Mouse (Mus musculus): ENCODE results near the gene Ppp1r15a. TPM values are rescaled to one million over a fixed set of nuclear protein-coding genes. Genes with fewer than 3 reads are reported as not detected.
"Not testable (repeated sequence)": the region's sequence is repeated elsewhere in the genome, so short reads cannot be mapped to it uniquely, and the experiment has no call there.

The Ppp1r15a gene
- polyA plus RNA-seq, 1 experiment from 2014 or later, result 29.6 TPM

DNA sequence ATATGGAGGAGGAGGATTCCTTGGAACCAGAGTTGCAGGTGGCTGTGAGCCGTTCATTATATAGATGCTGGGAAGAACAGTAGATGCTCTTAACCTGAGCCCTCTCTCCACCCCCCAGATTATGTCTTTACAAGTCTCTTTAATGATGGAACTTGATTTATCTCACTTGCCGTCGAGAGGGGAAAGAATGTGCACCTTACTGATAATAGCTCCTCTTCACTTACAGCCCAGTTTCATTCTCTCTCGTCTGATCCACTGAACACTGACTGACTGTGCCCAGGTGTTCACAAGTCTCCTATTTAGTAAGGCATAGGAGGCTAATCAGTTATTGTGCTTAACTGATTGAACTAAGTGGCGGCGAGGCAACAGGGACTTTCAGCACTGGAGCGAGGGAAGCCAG lies 36.5 kb downstream of the Ppp1r15a start:
- Histone ChIP-seq H3K27me3 (no peaks in the 10 kb centered on the region), H3K9me3 (replicated peaks) (no peaks in the 10 kb centered on the region), H3K9ac (no peak overlapping the region), H3K36me3 (peaks cover 25% of the 10 kb centered on the region), H3K4me3 (replicated peaks) (no peak overlapping the region), H3K27ac (replicated peaks) (no peak overlapping the region), H3K4me1 (peaks cover 20% of the 10 kb centered on the region), H3K4me2 (replicated peaks) (no peak overlapping the region)
- WGBS, result 76% methylated on average over 7 of the region's 7 CpGs
- ATAC-seq (ENCODE audit: insufficient number of reproducible peaks, low FRiP score, low TSS enrichment, low read depth), result no peak

DNA sequence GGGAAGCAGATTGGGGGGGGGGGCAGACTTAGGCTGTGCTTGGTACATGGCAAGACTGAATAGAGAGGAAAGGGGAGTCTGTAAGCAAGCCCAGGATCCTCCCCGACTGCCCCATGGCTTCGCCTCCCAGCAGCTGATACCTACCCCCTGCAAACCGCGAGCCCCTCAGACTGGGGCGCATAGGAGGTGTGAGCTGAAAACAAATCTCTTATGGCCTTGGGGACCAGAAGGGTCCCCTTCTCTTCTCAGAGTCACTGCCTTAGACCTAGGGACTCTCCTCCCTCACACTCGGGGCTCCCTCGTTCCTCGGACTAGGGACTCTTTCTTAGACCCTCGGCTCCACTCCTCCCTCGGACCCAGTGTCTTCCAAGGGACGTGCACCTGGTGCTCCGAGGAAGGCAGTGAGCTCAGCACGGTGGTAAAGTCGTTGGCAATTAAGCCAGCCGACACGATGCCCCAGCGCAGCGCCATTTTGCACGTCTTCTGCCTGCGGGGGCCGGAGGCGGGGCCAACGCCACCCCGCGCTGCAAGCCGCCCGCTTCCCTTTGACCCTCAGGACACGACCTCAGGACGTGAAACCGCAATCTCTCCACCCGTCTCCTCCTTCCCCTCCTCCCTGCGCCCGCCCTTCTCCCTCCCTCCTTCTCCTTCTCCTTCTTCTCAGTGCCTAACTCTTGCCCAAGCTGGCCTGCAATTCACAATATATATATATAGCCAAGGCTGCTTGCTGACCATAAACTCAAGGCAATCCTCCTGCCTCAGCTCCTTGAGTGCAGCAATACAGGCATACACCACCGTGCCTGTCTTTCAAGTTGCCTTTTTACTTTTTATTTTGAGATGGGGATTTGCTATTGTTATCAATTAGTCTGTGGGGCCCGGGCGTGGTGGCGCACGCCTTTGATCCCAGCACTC lies 37.5 kb downstream of the Ppp1r15a start, which contains the start of gene Dhdh:
Gene Dhdh (minus strand): TSS at position 513 of the 912 bp plus-strand sequence.
- Histone ChIP-seq H3K27me3 (no peaks in the 10 kb centered on the region), H3K4me1 (peaks cover 20% of the 10 kb centered on the region), H3K4me3 (replicated peaks) (peak within 1 kb of the TSS; percentile 48), H3K4me2 (replicated peaks) (peak within 1 kb of the TSS; percentile 67), H3K9me3 (replicated peaks) (no peaks in the 10 kb centered on the region), H3K36me3 (peaks cover 15% of the 10 kb centered on the region), H3K27ac (replicated peaks) (peak within 1 kb of the TSS; percentile 83), H3K9ac (peak within 1 kb of the TSS; percentile 35)
- ATAC-seq (ENCODE audit: insufficient number of reproducible peaks, low FRiP score, low TSS enrichment, low read depth), result peak; percentile 67; the same call in 1 of the 2 replicates
- 7% methylated on average over 38 of the region's 38 CpGs for WGBS

DNA sequence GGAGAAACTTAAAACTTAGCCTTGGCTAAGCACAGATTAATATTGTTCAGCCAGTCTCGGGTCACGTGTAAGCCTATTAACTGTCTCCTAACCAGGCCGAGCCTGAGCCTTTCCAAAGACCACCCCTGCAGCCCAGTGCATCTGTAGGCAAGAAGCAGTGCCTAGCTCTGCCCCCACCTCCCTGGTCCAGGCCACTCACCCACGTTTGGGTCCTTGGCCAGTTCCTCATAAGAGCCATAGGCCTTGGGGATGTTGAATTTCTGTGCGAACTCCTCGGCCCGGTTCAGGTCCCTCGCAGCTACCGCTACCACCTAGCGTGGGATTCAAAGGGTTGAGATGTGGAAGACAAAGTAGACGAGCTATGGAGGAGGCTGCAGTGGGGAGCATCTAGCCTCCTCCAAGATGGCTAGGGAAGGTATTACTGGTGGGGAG lies 38.2 kb downstream of the Ppp1r15a start:
- peak overlapping the region; percentile 48 for H3K4me3 ChIP-seq (replicated peaks)
- H3K4me1 ChIP-seq, result peaks cover 20% of the 10 kb centered on the region
- H3K9me3 ChIP-seq (replicated peaks), result no peaks in the 10 kb centered on the region
- peak overlapping the region; percentile 83 for H3K27ac ChIP-seq (replicated peaks)
- H3K9ac ChIP-seq, result peak overlapping the region; percentile 35; the same call in 1 of the 2 replicates
- ATAC-seq (ENCODE audit: insufficient number of reproducible peaks, low FRiP score, low TSS enrichment, low read depth), result 0 out of 2 replicates have a peak, but pooled peaks have one; percentile 22
- H3K27me3 ChIP-seq, result no peaks in the 10 kb centered on the region
- peaks cover 8% of the 10 kb centered on the region for H3K36me3 ChIP-seq
- WGBS, result 46% methylated on average over 11 of the region's 11 CpGs
- H3K4me2 ChIP-seq (replicated peaks), result peak overlapping the region; percentile 67

DNA sequence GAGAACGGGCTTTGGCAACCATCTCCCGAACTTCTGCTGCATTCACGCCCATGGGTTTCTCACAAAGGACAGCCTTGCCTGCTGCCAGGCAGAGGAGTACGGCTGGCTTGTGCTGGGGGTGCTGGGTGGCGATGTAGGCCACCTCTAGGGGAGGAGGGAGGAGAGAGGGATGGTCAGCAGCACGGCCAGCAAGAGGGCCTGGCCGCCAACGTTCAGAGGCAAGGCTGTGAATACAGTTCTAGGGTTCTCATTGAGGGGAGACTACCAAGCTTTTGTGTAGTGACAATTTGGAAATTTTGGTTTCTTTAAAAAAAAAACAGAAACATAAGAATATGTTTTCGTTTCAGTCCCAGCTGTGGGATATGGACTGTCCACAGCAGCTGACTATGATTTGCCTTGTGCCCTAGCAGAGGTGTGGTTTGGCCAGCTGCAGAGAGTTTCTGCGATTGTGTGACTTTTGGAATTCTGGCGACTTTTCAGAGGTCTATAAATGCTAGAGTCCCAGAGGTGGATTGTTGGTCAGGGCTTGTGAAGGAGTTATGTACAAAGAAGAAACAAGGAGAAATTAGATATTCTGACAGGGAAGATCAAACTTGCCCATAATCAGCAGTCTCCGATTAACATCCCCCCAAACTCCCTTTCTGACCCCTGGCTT lies 39.2 kb downstream of the Ppp1r15a start, which contains the start of gene Gm45808:
Gene Gm45808 (minus strand): TSS at position 51 of the 655 bp plus-strand sequence.
- 72% methylated on average over 12 of the region's 12 CpGs for WGBS
- ATAC-seq (ENCODE audit: insufficient number of reproducible peaks, low FRiP score, low TSS enrichment, low read depth), result no peak
- no peaks in the 10 kb centered on the region for H3K9me3 ChIP-seq (replicated peaks)
- H3K4me3 ChIP-seq (replicated peaks), result no peak within 1 kb of the TSS; the same call in 1 of the 2 replicates
- no peaks in the 10 kb centered on the region for H3K36me3 ChIP-seq
- peaks cover 20% of the 10 kb centered on the region for H3K4me1 ChIP-seq
- H3K4me2 ChIP-seq (replicated peaks), result peak within 1 kb of the TSS; percentile 67; the same call in 1 of the 2 replicates
- H3K27me3 ChIP-seq, result no peaks in the 10 kb centered on the region
- no peak within 1 kb of the TSS for H3K9ac ChIP-seq
- H3K27ac ChIP-seq (replicated peaks), result peak within 1 kb of the TSS; percentile 83

DNA sequence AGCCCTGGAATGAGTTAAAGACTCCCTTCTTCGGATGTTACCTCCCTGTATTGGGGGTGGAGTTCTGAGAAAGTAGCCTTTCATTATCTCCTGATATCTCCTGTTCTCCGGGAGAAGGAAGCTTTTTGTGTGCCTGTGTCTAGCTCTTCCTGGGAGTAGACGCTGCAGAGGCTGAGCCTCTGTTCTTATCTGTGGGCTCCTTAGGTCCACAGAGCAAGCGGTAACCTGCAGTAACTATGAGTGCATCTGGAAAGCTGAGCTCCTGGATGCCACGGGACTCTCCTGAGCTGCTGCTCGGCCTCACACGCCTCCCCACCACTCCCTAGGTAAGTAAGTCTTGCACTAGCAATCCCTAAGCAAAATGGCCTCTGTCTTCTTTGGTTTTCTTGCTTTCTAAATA lies 39.9 kb downstream of the Ppp1r15a start:
- H3K9me3 ChIP-seq (replicated peaks), result no peaks in the 10 kb centered on the region
- 69% methylated on average over 7 of the region's 7 CpGs for WGBS
- no peaks in the 10 kb centered on the region for H3K36me3 ChIP-seq
- no peak overlapping the region for H3K4me3 ChIP-seq (replicated peaks)
- no peak for ATAC-seq (ENCODE audit: insufficient number of reproducible peaks, low FRiP score, low TSS enrichment, low read depth)
- H3K4me1 ChIP-seq, result peaks cover 18% of the 10 kb centered on the region
- no peaks in the 10 kb centered on the region for H3K27me3 ChIP-seq
- no peak overlapping the region for H3K27ac ChIP-seq (replicated peaks)
- H3K4me2 ChIP-seq (replicated peaks), result no peak overlapping the region
- no peak overlapping the region for H3K9ac ChIP-seq

- H3K36me3 ChIP-seq; H3K4me3 ChIP-seq (replicated peaks); H3K27ac ChIP-seq (replicated peaks); H3K9ac ChIP-seq; ATAC-seq (ENCODE audit: insufficient number of reproducible peaks, low FRiP score, low TSS enrichment, low read depth); H3K4me2 ChIP-seq (replicated peaks); H3K27me3 ChIP-seq; H3K9me3 ChIP-seq (replicated peaks): not testable (repeated sequence)
- 89% methylated on average over 5 of the region's 5 CpGs for WGBS
- peaks cover 12% of the 10 kb centered on the region for H3K4me1 ChIP-seq
Measured at GRCm38 (mm10) chr7:45484985-45485384, 41.1 kb downstream of the Ppp1r15a start.

GRCm38 (mm10) chr7:45482166-45482565 lies 43.9 kb downstream of the Ppp1r15a start:
- Histone ChIP-seq H3K9ac (no peak overlapping the region), H3K27me3 (no peaks in the 10 kb centered on the region), H3K4me3 (replicated peaks) (no peak overlapping the region), H3K9me3 (replicated peaks) (no peaks in the 10 kb centered on the region), H3K4me1 (peaks cover under 1% of the 10 kb centered on the region; the same call in 1 of the 2 replicates), H3K4me2 (replicated peaks) (no peak overlapping the region), H3K36me3 (no peaks in the 10 kb centered on the region), H3K27ac (replicated peaks) (no peak overlapping the region)
- 60% methylated on average over 1 of the region's 1 CpGs for WGBS
- ATAC-seq (ENCODE audit: insufficient number of reproducible peaks, low FRiP score, low TSS enrichment, low read depth), result no peak

DNA sequence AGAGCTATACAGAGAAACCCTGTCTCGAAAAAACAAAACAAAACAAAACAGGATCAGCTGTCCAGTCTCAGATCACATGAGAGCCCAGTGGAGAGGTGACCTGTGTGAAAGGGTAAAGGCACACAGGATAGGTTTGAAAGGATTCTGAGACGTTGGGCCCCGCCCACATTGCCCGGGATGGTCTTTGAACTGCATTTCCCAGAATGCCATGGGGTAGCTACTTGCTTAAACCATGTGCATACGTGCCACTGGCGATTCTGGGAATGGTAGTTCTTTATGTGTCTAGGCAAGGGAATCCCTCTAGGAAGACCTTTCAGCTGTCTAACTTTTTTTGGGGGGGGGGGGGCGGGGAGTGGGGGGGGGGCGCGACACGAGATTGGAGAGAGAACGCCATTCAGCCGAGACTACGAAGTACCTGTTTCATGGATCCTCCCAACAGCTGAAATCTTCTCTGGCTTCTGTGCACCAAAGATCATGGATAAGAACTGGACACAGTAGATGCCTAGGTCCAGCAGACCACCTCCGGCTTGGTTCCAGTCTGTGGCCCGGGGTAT lies 44.6 kb downstream of the Ppp1r15a start, which contains the start of gene Tulp2:
Gene Tulp2 (plus strand): TSS at position 504 of the 554 bp plus-strand sequence.
- H3K9me3 ChIP-seq (replicated peaks), result no peaks in the 10 kb centered on the region
- no peak within 1 kb of the TSS for H3K9ac ChIP-seq
- no peak within 1 kb of the TSS for H3K27ac ChIP-seq (replicated peaks)
- 52% methylated on average over 15 of the region's 15 CpGs for WGBS
- peak; percentile 49; the same call in 1 of the 2 replicates for ATAC-seq (ENCODE audit: insufficient number of reproducible peaks, low FRiP score, low TSS enrichment, low read depth)
- no peaks in the 10 kb centered on the region for H3K36me3 ChIP-seq
- no peaks in the 10 kb centered on the region for H3K27me3 ChIP-seq
- no peak within 1 kb of the TSS for H3K4me2 ChIP-seq (replicated peaks)
- H3K4me3 ChIP-seq (replicated peaks), result no peak within 1 kb of the TSS
- H3K4me1 ChIP-seq, result no peaks in the 10 kb centered on the region

DNA sequence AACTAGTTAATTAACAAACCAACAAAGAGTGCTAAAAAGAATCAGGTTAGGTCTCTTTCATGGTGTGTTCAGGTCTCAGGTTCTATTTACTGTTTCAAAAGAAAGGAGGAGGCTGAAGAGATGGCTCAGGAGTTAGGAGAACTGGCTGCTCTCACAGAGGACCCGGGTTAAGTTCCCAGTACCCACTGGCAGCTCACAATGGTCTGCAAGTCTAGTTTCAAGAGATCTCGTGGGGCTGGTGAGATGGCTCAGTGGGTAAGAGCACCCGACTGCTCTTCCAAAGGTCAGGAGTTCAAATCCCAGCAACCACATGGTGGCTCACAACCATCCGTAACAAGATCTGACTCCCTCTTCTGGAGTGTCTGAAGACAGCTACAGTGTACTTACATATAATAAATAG lies 45.8 kb downstream of the Ppp1r15a start:
- H3K36me3 ChIP-seq; H3K9me3 ChIP-seq (replicated peaks); H3K27me3 ChIP-seq; ATAC-seq (ENCODE audit: insufficient number of reproducible peaks, low FRiP score, low TSS enrichment, low read depth); H3K4me1 ChIP-seq; H3K4me3 ChIP-seq (replicated peaks); H3K4me2 ChIP-seq (replicated peaks); H3K9ac ChIP-seq; H3K27ac ChIP-seq (replicated peaks): not testable (repeated sequence)
- 72% methylated on average over 4 of the region's 4 CpGs for WGBS

DNA sequence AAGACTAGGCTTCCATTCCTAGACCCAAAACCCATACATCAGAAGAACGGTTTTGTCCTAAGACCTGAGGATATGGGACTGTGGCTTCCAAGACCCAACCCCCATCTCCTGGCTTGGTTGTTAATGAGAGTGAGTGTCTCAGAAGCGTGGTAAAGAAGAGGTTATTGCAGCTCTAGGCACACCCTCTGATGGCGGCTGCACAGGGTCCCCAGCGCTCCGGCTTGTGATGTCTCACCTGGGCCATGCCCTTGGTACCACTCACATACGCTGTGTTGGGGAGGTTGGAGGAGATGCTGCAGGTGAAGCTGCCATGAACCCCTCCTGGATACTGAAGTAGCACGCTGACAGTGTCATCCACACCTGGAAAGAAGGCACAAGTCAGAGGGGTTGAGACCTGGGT lies 47.3 kb downstream of the Ppp1r15a start:
- H3K4me2 ChIP-seq (replicated peaks), result no peak overlapping the region
- no peaks in the 10 kb centered on the region for H3K9me3 ChIP-seq (replicated peaks)
- H3K9ac ChIP-seq, result no peak overlapping the region
- no peak overlapping the region for H3K4me3 ChIP-seq (replicated peaks)
- no peaks in the 10 kb centered on the region for H3K4me1 ChIP-seq
- H3K27ac ChIP-seq (replicated peaks), result no peak overlapping the region
- ATAC-seq (ENCODE audit: insufficient number of reproducible peaks, low FRiP score, low TSS enrichment, low read depth), result no peak
- no peaks in the 10 kb centered on the region for H3K36me3 ChIP-seq
- 91% methylated on average over 7 of the region's 7 CpGs for WGBS
- H3K27me3 ChIP-seq, result no peaks in the 10 kb centered on the region

- Histone ChIP-seq H3K9me3 (replicated peaks) (no peaks in the 10 kb centered on the region), H3K4me2 (replicated peaks) (no peak overlapping the region), H3K27me3 (no peaks in the 10 kb centered on the region), H3K4me1 (no peaks in the 10 kb centered on the region), H3K36me3 (no peaks in the 10 kb centered on the region), H3K27ac (replicated peaks) (no peak overlapping the region), H3K4me3 (replicated peaks) (no peak overlapping the region), H3K9ac (no peak overlapping the region)
- no peak for ATAC-seq (ENCODE audit: insufficient number of reproducible peaks, low FRiP score, low TSS enrichment, low read depth)
- 7% methylated on average over 3 of the region's 3 CpGs for WGBS
Measured at GRCm38 (mm10) chr7:45477003-45477402, 49.1 kb downstream of the Ppp1r15a start.
